Mouse (Mus musculus): ENCODE data around the gene Lpar2.

DNA sequence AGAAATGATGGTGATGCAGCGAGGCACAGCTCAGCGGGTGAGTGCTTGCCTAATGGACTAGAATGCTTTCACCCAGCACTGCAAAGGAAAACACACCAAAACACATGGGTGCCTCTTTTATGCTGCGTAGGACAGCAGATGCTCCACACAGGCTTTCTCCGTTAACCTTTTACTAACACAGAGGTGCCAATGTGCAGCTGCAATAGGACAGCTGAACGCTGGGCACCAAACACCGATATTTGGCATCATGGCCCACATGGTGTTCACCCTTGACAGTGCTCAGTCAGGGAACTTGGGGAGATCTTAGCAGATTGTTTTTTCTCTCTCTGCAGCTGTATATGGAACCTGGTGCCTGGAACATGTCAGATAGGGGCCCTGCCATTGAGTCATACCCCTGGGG lies 27.3 kb upstream of the Lpar2 start:
- TF ChIP-seq CTCF (IDR thresholded peaks at IDR 0.05; ENCODE audit: low read depth, low read length): no peak
- no peak for TF ChIP-seq POLR2A (IDR thresholded peaks at IDR 0.05; ENCODE audit: borderline replicate concordance, low read depth, low read length)

Data from bone marrow macrophage, adult 2 months (primary cell).